Mouse (Mus musculus) lung, adult 10 weeks (tissue): ENCODE results near the gene Hist1h2ak. TPM values are rescaled to one million over a fixed set of nuclear protein-coding genes. Genes with fewer than 3 reads are reported as not detected.

Source experiments
- polyA plus RNA-seq: library from polyadenylated mRNA; stranded (reverse); fragments of 350-450 nt; fragmentation: Illumina TruSeq; extraction: RNeasy Lipid Tissue Mini Kit (QIAGEN cat#74804); gene quantifications from one replicate; pipeline ENCODE4 v1.2.3, GENCODE M21; 2014; ENCODE audit warnings: low read depth, low replicate concordance; ENCODE audit not compliant: insufficient read depth

Gene Hist1h2ak
- polyA plus RNA-seq = not detected

GRCm38 (mm10) chr13:21753524-21754285 lies at the start of gene Hist1h2ak, which contains the start of gene Hist1h2bn:
Gene Hist1h2ak, minus strand, starts transcription at chr13:21753827.
Gene Hist1h2bn, plus strand, starts transcription at chr13:21754123.

GRCm38 (mm10) chr13:21786899-21787629 lies 33.4 kb upstream of the Hist1h2ak start, which contains the start of the genes Hist1h2an and Hist1h2bp:
Gene Hist1h2an, minus strand, starts transcription at chr13:21787218.
Gene Hist1h2bp, plus strand, starts transcription at chr13:21787461.

GRCm38 (mm10) chr13:21783255-21783617 lies 29.6 kb upstream of the Hist1h2ak start, which contains the start of gene Hist1h3i:
Gene Hist1h3i, minus strand, starts transcription at chr13:21783370.

GRCm38 (mm10) chr13:21779767-21780731 lies 26.4 kb upstream of the Hist1h2ak start, which contains the start of gene Hist1h1b:
Gene Hist1h1b, minus strand, starts transcription at chr13:21780625.

GRCm38 (mm10) chr13:21750159-21751017 lies 3.2 kb downstream of the Hist1h2ak start, which contains the start of gene Hist1h4k:
Gene Hist1h4k, minus strand, starts transcription at chr13:21750505.

GRCm38 (mm10) chr13:21734906-21735767 lies 18.5 kb downstream of the Hist1h2ak start, which contains the start of gene Hist1h4j:
Gene Hist1h4j, plus strand, starts transcription at chr13:21735064.

GRCm38 (mm10) chr13:21721757-21722372 lies 31.8 kb downstream of the Hist1h2ak start, which contains the start of gene Hist1h2bm:
Gene Hist1h2bm, plus strand, starts transcription at chr13:21722044.

GRCm38 (mm10) chr13:21717397-21718357 lies 36.0 kb downstream of the Hist1h2ak start, which contains the start of gene Hist1h3h:
Gene Hist1h3h, plus strand, starts transcription at chr13:21717659.

GRCm38 (mm10) chr13:21715864-21716539 lies 37.6 kb downstream of the Hist1h2ak start, which contains the start of the genes Hist1h2bl and Hist1h2ai:
Gene Hist1h2bl, minus strand, starts transcription at chr13:21716143.
Gene Hist1h2ai, plus strand, starts transcription at chr13:21716422.

Other genes starting within 250 kb of the Hist1h2ak start
- 1.7 TPM for gene Zkscan8, start 222.7 kb downstream of the Hist1h2ak start, polyA plus RNA-seq
- gene Olfr1366, start 211.0 kb downstream of the Hist1h2ak start, polyA plus RNA-seq = not detected
- gene Olfr1535, start 193.9 kb downstream of the Hist1h2ak start, polyA plus RNA-seq = not detected
- gene Olfr1364, start 172.1 kb downstream of the Hist1h2ak start, polyA plus RNA-seq = not detected
- not detected for gene Olfr1362, start 139.8 kb downstream of the Hist1h2ak start, polyA plus RNA-seq
- not detected for gene Olfr11, start 111.3 kb downstream of the Hist1h2ak start, polyA plus RNA-seq
- not detected for gene Olfr1361, start 90.4 kb downstream of the Hist1h2ak start, polyA plus RNA-seq
- gene Olfr1360, start 76.4 kb downstream of the Hist1h2ak start, polyA plus RNA-seq = not detected
- not detected for gene Olfr1359, start 55.7 kb downstream of the Hist1h2ak start, polyA plus RNA-seq
- not detected for gene Hist1h2bl, start 37.7 kb downstream of the Hist1h2ak start, polyA plus RNA-seq
- not detected for gene Hist1h2ai, start 37.4 kb downstream of the Hist1h2ak start, polyA plus RNA-seq
- not detected for gene Hist1h3h, start 36.2 kb downstream of the Hist1h2ak start, polyA plus RNA-seq
- gene Hist1h2bm, start 31.8 kb downstream of the Hist1h2ak start, polyA plus RNA-seq = not detected
- gene Hist1h4j, start 18.8 kb downstream of the Hist1h2ak start, polyA plus RNA-seq = not detected
- gene Hist1h4k, start 3.3 kb downstream of the Hist1h2ak start, polyA plus RNA-seq = not detected
- not detected for gene Hist1h2bn, start 296 bp upstream of the Hist1h2ak start, polyA plus RNA-seq
- not detected for gene Hist1h1b, start 26.8 kb upstream of the Hist1h2ak start, polyA plus RNA-seq
- not detected for gene Hist1h3i, start 29.5 kb upstream of the Hist1h2ak start, polyA plus RNA-seq
- gene Hist1h2an, start 33.4 kb upstream of the Hist1h2ak start, polyA plus RNA-seq = not detected
- not detected for gene Hist1h2bp, start 33.6 kb upstream of the Hist1h2ak start, polyA plus RNA-seq
- gene Hist1h2bq, start 56.4 kb upstream of the Hist1h2ak start, polyA plus RNA-seq = 0.42 TPM
- gene Hist1h2ao, start 56.6 kb upstream of the Hist1h2ak start, polyA plus RNA-seq = not detected
- gene Hist1h4m, start 57.9 kb upstream of the Hist1h2ak start, polyA plus RNA-seq = 1.4 TPM
- 1.0 TPM for gene Hist1h4n, start 78.4 kb upstream of the Hist1h2ak start, polyA plus RNA-seq
- gene Hist1h2ap, start 79.7 kb upstream of the Hist1h2ak start, polyA plus RNA-seq = not detected
- gene Hist1h2br, start 79.9 kb upstream of the Hist1h2ak start, polyA plus RNA-seq = not detected
- gene Zfp184, start 191.3 kb upstream of the Hist1h2ak start, polyA plus RNA-seq = 1.2 TPM
- not detected for gene Pom121l2, start 227.4 kb upstream of the Hist1h2ak start, polyA plus RNA-seq